Mouse (Mus musculus): ENCODE data around the gene Zfp566. TPM values are rescaled to one million over a fixed set of nuclear protein-coding genes. Genes with fewer than 3 reads are reported as not detected.
A peak's percentile ranks its signal among the peaks of the same experiment; 100 is the strongest.

The Zfp566 gene
- total and polyA plus RNA-seq, 2 experiments from 2014 or later, result 0.93 to 18.0 TPM

- Histone ChIP-seq H3K27ac (ENCODE audit: low read depth, low read length) (peak within 1 kb of the TSS; percentile 94), H3K4me1 (ENCODE audit: insufficient read depth, low read length) (peaks cover 3% of the 10 kb centered on the region; the same call in 1 of the 2 replicates), H3K9me3 (ENCODE audit: low read length) (no peaks in the 10 kb centered on the region), H3K27me3 (ENCODE audit: insufficient read depth, low read length) (no peaks in the 10 kb centered on the region), H3K36me3 (ENCODE audit: insufficient read depth, low read length) (no peaks in the 10 kb centered on the region; the same call in 1 of the 2 replicates), H3K4me3 (ENCODE audit: low read depth, low read length) (peak within 1 kb of the TSS; percentile 62), H3K4me2 (ENCODE audit: low read depth, low read length, poor library complexity, severe bottlenecking) (peak within 1 kb of the TSS; percentile 68), H3K9ac (replicated peaks; ENCODE audit: low read length, poor library complexity, severe bottlenecking) (peak within 1 kb of the TSS; percentile 90)
- ATAC-seq (ENCODE audit: low FRiP score) (peak; percentile 80), DNase-seq (ENCODE audit: low spot score) (peak; percentile 98)
- peak; percentile 41 for TF ChIP-seq CTCF (IDR thresholded peaks at IDR 0.05)
- WGBS, result under 1% methylated on average over 26 of the region's 26 CpGs
These were observed 4.5 kb upstream of the Zfp566 start, which contains the start of gene Zfp260 for GRCm38 (mm10) chr7:30094646-30095429. TSS of gene Zfp260 (plus strand) at chr7:30094777.

- peak overlapping the region; percentile 62; the same call in 1 of the 2 replicates for H3K4me3 ChIP-seq (ENCODE audit: low read depth, low read length)
- TF ChIP-seq CTCF (IDR thresholded peaks at IDR 0.05), result no peak
- H3K9ac ChIP-seq (replicated peaks; ENCODE audit: low read length, poor library complexity, severe bottlenecking), result no peak overlapping the region
- H3K9me3 ChIP-seq (ENCODE audit: low read length), result no peaks in the 10 kb centered on the region
- peak overlapping the region; percentile 68 for H3K4me2 ChIP-seq (ENCODE audit: low read depth, low read length, poor library complexity, severe bottlenecking)
- H3K36me3 ChIP-seq (ENCODE audit: insufficient read depth, low read length), result no peaks in the 10 kb centered on the region; the same call in 1 of the 2 replicates
- WGBS, result 76% methylated on average over 6 of the region's 6 CpGs
- H3K4me1 ChIP-seq (ENCODE audit: insufficient read depth, low read length), result peaks cover 6% of the 10 kb centered on the region; the same call in 1 of the 2 replicates
- ATAC-seq (ENCODE audit: low FRiP score) (no peak), DNase-seq (ENCODE audit: low spot score) (no peak)
- H3K27ac ChIP-seq (ENCODE audit: low read depth, low read length), result 0 out of 2 replicates have a peak overlapping the region, but pooled peaks have one; percentile 94
- no peaks in the 10 kb centered on the region for H3K27me3 ChIP-seq (ENCODE audit: insufficient read depth, low read length)
These were observed 3.6 kb upstream of the Zfp566 start for GRCm38 (mm10) chr7:30093918-30094415.

GRCm38 (mm10) chr7:30092666-30093065 lies 2.3 kb upstream of the Zfp566 start:
- Histone ChIP-seq H3K9me3 (ENCODE audit: low read length) (no peaks in the 10 kb centered on the region), H3K27me3 (ENCODE audit: insufficient read depth, low read length) (no peaks in the 10 kb centered on the region), H3K4me2 (ENCODE audit: low read depth, low read length, poor library complexity, severe bottlenecking) (no peak overlapping the region), H3K4me1 (ENCODE audit: insufficient read depth, low read length) (peaks cover 11% of the 10 kb centered on the region; the same call in 1 of the 2 replicates), H3K36me3 (ENCODE audit: insufficient read depth, low read length) (no peaks in the 10 kb centered on the region), H3K4me3 (ENCODE audit: low read depth, low read length) (no peak overlapping the region), H3K9ac (replicated peaks; ENCODE audit: low read length, poor library complexity, severe bottlenecking) (no peak overlapping the region), H3K27ac (ENCODE audit: low read depth, low read length) (no peak overlapping the region)
- DNase-seq (ENCODE audit: low spot score) (no peak), ATAC-seq (ENCODE audit: low FRiP score) (no peak)
- TF ChIP-seq CTCF (IDR thresholded peaks at IDR 0.05), result no peak
- WGBS, result 84% methylated on average over 9 of the region's 9 CpGs

GRCm38 (mm10) chr7:30090970-30091585 lies 751 bp upstream of the Zfp566 start:
- 7% methylated on average over 9 of the region's 9 CpGs for WGBS
- Histone ChIP-seq H3K27ac (ENCODE audit: low read depth, low read length) (peak overlapping the region; percentile 83), H3K36me3 (ENCODE audit: insufficient read depth, low read length) (peaks cover 4% of the 10 kb centered on the region; the same call in 1 of the 2 replicates), H3K27me3 (ENCODE audit: insufficient read depth, low read length) (no peaks in the 10 kb centered on the region), H3K9ac (replicated peaks; ENCODE audit: low read length, poor library complexity, severe bottlenecking) (peak overlapping the region; percentile 57; the same call in 1 of the 2 replicates), H3K9me3 (ENCODE audit: low read length) (no peaks in the 10 kb centered on the region), H3K4me3 (ENCODE audit: low read depth, low read length) (peak overlapping the region; percentile 60), H3K4me1 (ENCODE audit: insufficient read depth, low read length) (peaks cover 9% of the 10 kb centered on the region; the same call in 1 of the 2 replicates), H3K4me2 (ENCODE audit: low read depth, low read length, poor library complexity, severe bottlenecking) (peak overlapping the region; percentile 80)
- no peak for ATAC-seq (ENCODE audit: low FRiP score)
- peak; percentile 74 for DNase-seq (ENCODE audit: low spot score)
- peak; percentile 76 for TF ChIP-seq CTCF (IDR thresholded peaks at IDR 0.05)

- 15% methylated on average over 6 of the region's 6 CpGs for WGBS
- Histone ChIP-seq H3K9me3 (ENCODE audit: low read length) (no peaks in the 10 kb centered on the region), H3K4me2 (ENCODE audit: low read depth, low read length, poor library complexity, severe bottlenecking) (peak overlapping the region; percentile 80)
These were observed 922 bp downstream of the Zfp566 start for GRCm38 (mm10) chr7:30089405-30089804.

More at GRCm38 (mm10) chr7:30089405-30089804, 922 bp downstream of the Zfp566 start:
- DNase-seq (ENCODE audit: low spot score) (no peak), ATAC-seq (ENCODE audit: low FRiP score) (no peak)
- peaks cover 11% of the 10 kb centered on the region; the same call in 1 of the 2 replicates for H3K36me3 ChIP-seq (ENCODE audit: insufficient read depth, low read length)
- H3K4me1 ChIP-seq (ENCODE audit: insufficient read depth, low read length), result peaks cover 9% of the 10 kb centered on the region; the same call in 1 of the 2 replicates
- TF ChIP-seq CTCF (IDR thresholded peaks at IDR 0.05), result no peak
- peak overlapping the region; percentile 60 for H3K4me3 ChIP-seq (ENCODE audit: low read depth, low read length)
- peak overlapping the region; percentile 57 for H3K9ac ChIP-seq (replicated peaks; ENCODE audit: low read length, poor library complexity, severe bottlenecking)
- no peak overlapping the region for H3K27ac ChIP-seq (ENCODE audit: low read depth, low read length)
- no peaks in the 10 kb centered on the region for H3K27me3 ChIP-seq (ENCODE audit: insufficient read depth, low read length)
